Mouse (Mus musculus) adrenal gland, postnatal 10 days (tissue): ENCODE measurements around the gene Taok2. TPM values are rescaled to one million over a fixed set of nuclear protein-coding genes. Genes with fewer than 3 reads are reported as not detected.

Experiments
- DNase-seq: peaks from one replicate; pipeline ENCODE4 v3.0.0; 2021; ENCODE audit warnings: mixed read lengths
- total RNA-seq, 2 experiments: library from RNA; stranded (reverse); gene quantifications; 2 replicates each; pipeline ENCODE4 v1.2.3; 2021

The Taok2 gene
- total RNA-seq, 2 experiments from 2014 or later = 69.7 to 85.8 TPM

- no peak for DNase-seq
Measured at GRCm38 (mm10) chr7:126825952-126826351, 58.6 kb downstream of the Taok2 start.

GRCm38 (mm10) chr7:126825403-126825802 lies 59.1 kb downstream of the Taok2 start:
- DNase-seq = peak; percentile 67

- no peak for DNase-seq
Measured at GRCm38 (mm10) chr7:126823940-126824339, 60.6 kb downstream of the Taok2 start.

GRCm38 (mm10) chr7:126823202-126823711 lies 61.2 kb downstream of the Taok2 start:
- no peak for DNase-seq

GRCm38 (mm10) chr7:126822741-126823140 lies 61.8 kb downstream of the Taok2 start:
- DNase-seq = peak; percentile 67

GRCm38 (mm10) chr7:126821835-126822511 lies 62.5 kb downstream of the Taok2 start:
- DNase-seq = peak; percentile 92

- DNase-seq = no peak
Measured at GRCm38 (mm10) chr7:126818818-126819217, 65.7 kb downstream of the Taok2 start.

GRCm38 (mm10) chr7:126817595-126817994 lies 66.9 kb downstream of the Taok2 start:
- DNase-seq = no peak

GRCm38 (mm10) chr7:126816494-126816893 lies 68.0 kb downstream of the Taok2 start:
- DNase-seq = peak; percentile 58

- no peak for DNase-seq
Measured at GRCm38 (mm10) chr7:126815726-126816222, 68.7 kb downstream of the Taok2 start.

Other genes with a start within 250 kb of the Taok2 start
- gene Sgf29, start 235.4 kb downstream of the Taok2 start, total RNA-seq = 10 to 100 TPM; 31.3 to 46.9 TPM
- gene Sult1a1, start 208.3 kb downstream of the Taok2 start, total RNA-seq = 100 to 1,000 TPM in 1 of 2 experiments, 10 to 100 TPM in 1; 53.9 to 125 TPM
- 10 to 100 TPM; 67.6 to 81.0 TPM for gene Bola2, start 189.3 kb downstream of the Taok2 start, total RNA-seq
- gene Slx1b, start 188.9 kb downstream of the Taok2 start, total RNA-seq = 10 to 100 TPM in 1 of 2 experiments, 1 to 10 TPM in 1; 8.2 to 15.0 TPM
- 10 to 100 TPM; 36.1 to 39.3 TPM for gene Coro1a, start 176.9 kb downstream of the Taok2 start, total RNA-seq
- gene Mapk3, start 125.1 kb downstream of the Taok2 start, total RNA-seq = 100 to 1,000 TPM; 125 to 158 TPM
- 1 to 10 TPM; 3.4 to 8.6 TPM for gene Gdpd3, start 118.4 kb downstream of the Taok2 start, total RNA-seq
- gene Ypel3, start 107.7 kb downstream of the Taok2 start, total RNA-seq = 100 to 1,000 TPM; 140 to 147 TPM
- 1 to 10 TPM in 1 of 2 experiments, under 1 TPM in 1; 0.60 to 1.2 TPM for gene Tbx6, start 103.2 kb downstream of the Taok2 start, total RNA-seq
- 100 to 1,000 TPM; 103 to 107 TPM for gene Ppp4c, start 92.2 kb downstream of the Taok2 start, total RNA-seq
- gene Fam57b, start 87.0 kb downstream of the Taok2 start, total RNA-seq = 10 to 100 TPM; 29.0 to 36.1 TPM
- not detected for gene 4930451I11Rik, start 53.1 kb downstream of the Taok2 start, total RNA-seq
- gene Doc2a, start 37.3 kb downstream of the Taok2 start, total RNA-seq = 1 to 10 TPM in 1 of 2 experiments, under 1 TPM in 1; 0.82 to 1.0 TPM
- gene Hirip3, start 22.7 kb downstream of the Taok2 start, total RNA-seq = 10 to 100 TPM; 21.2 to 28.6 TPM
- gene Ino80e, start 22.3 kb downstream of the Taok2 start, total RNA-seq = 10 to 100 TPM; 35.4 to 45.6 TPM
- 10 to 100 TPM; 32.1 to 32.3 TPM for gene Tmem219, start 38.2 kb upstream of the Taok2 start, total RNA-seq
- gene Kctd13, start 44.2 kb upstream of the Taok2 start, total RNA-seq = 10 to 100 TPM; 18.4 to 23.0 TPM
- 1 to 10 TPM; 1.9 to 2.0 TPM for gene Asphd1, start 64.9 kb upstream of the Taok2 start, total RNA-seq
- 10 to 100 TPM; 38.8 to 58.2 TPM for gene Sez6l2, start 65.9 kb upstream of the Taok2 start, total RNA-seq
- 10 to 100 TPM; 70.6 to 76.4 TPM for gene Cdipt, start 91.2 kb upstream of the Taok2 start, total RNA-seq
- 1 to 10 TPM; 1.6 to 2.7 TPM for gene Cdiptos, start 91.4 kb upstream of the Taok2 start, total RNA-seq
- 10 to 100 TPM; 55.7 to 60.9 TPM for gene Mvp, start 129.9 kb upstream of the Taok2 start, total RNA-seq
- gene Pagr1b, start 131.8 kb upstream of the Taok2 start, total RNA-seq = not detected
- 10 to 100 TPM; 10.1 to 19.1 TPM for gene Pagr1a, start 132.6 kb upstream of the Taok2 start, total RNA-seq
- 10 to 100 TPM; 17.7 to 22.5 TPM for gene Gm42742, start 136.4 kb upstream of the Taok2 start, total RNA-seq
- gene Prrt2, start 136.5 kb upstream of the Taok2 start, total RNA-seq = 1 to 10 TPM; 3.1 to 5.8 TPM
- 100 to 1,000 TPM; 135 to 159 TPM for gene Maz, start 142.3 kb upstream of the Taok2 start, total RNA-seq
- gene Kif22, start 157.8 kb upstream of the Taok2 start, total RNA-seq = 10 to 100 TPM; 21.6 to 28.7 TPM
- under 1 TPM in 1 of 2 experiments, not detected in 1; 0.51 TPM for gene Zg16, start 202.6 kb upstream of the Taok2 start, total RNA-seq
- 1 to 10 TPM; 3.3 TPM for gene AI467606, start 206.7 kb upstream of the Taok2 start, total RNA-seq
- 10 to 100 TPM in 1 of 2 experiments, 1 to 10 TPM in 1; 7.6 to 20.7 TPM for gene Qprt, start 237.5 kb upstream of the Taok2 start, total RNA-seq